Mouse (Mus musculus): Measurements from ENCODE around the gene Akt2.
"Not testable (repeated sequence)": the region's sequence is repeated elsewhere in the genome, so short reads cannot be mapped to it uniquely, and the experiment has no call there.

Akt2 gene

DNA sequence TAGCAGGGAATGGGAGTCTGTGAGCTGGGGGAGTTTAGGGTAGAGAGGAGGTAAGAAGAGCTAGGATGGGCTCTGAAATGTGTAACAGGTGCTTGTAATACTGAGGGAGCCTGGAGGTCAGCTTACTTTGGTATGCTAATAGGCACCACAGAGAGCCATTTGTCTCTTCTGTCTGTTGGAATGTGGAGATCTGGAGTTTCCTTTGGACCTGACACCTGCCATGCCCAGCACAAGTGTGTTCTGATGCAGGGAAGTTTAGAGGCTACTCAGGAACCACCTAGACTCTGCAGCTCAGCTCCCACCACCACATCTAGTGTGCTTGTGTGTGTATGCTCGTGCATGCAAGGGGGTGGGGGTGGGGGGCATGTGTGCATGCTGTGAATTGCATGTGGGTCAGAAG lies 30.9 kb downstream of the Akt2 start:
- DNase-seq: no peak

- DNase-seq: no peak
These were observed 33.6 kb downstream of the Akt2 start for GRCm38 (mm10) chr7:27624967-27625366.

DNA sequence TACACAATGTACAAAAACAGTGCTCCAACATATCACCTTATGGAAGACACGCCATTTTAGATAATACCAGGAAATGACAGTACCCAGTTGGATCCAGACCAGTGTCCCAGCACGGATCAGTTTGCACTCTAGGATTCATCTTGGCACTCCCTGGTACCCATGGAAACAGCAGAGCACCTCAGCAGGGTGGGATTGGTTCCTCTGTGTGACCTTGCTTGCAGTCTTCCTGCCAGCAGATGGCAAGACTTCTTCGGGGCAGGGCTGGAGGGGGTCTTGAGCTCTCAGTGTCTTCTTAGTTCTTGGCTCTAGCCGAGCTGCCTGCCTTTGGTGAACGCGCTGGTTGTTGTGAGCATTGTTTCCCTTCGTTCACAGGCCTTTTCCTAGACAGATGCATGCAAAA lies 36.4 kb downstream of the Akt2 start:
- no peak for DNase-seq

GRCm38 (mm10) chr7:27628190-27628589 lies 36.8 kb downstream of the Akt2 start:
- no peak for DNase-seq

DNA sequence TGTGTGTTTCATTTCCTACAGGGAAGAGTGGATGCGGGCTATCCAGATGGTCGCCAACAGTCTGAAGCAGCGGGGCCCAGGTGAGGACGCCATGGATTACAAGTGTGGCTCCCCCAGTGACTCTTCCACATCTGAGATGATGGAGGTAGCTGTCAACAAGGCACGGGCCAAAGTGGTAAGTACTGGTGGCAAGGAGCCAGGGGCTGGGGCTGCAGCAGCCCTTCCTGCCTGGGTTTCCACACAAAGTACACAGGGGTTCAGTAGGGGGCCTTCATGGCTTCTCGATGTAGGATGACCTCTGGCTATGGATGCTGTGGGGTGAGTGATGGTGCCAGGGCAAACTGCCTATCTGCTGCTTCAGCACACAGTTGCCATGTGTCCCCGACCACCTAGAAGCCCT lies 37.5 kb downstream of the Akt2 start:
- not testable (repeated sequence) for DNase-seq

DNA sequence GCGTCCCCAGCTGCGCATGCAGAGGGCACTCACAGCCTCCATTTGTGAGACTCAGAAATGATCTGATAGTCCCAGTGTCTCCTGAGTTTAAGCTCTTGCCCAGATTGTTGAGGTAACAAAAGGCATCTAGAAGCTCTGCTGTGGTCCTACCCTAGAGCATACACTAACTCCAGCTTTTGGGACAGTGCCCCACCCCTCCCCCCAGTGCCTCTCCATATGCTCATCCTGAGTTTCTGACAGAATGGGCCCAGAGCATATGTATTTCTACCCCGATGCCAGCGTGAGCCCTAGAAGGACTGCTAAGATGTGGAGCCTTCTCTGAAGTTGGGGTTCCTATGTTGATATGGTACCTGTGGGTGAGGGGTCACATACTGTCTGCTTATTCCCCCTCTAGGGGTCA lies 40.1 kb downstream of the Akt2 start:
- DNase-seq: no peak

DNA sequence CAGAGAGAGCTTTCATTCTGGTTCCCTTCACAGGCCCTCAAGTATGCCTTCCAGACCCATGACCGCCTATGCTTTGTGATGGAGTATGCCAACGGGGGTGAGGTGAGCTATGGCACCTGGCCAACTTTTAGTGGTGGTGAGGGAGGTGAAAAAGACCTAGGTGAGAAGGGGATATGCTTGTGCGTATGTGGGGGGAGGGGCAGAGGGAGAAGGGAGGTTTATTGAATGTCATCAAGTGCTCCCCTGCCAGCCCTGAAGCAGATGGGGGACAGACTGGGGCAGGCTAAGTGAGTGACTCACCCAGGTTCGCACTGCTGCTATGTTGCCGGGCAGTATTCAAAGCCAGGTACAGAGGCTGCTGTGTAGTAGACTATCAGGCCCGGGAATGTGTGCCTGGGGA lies 41.8 kb downstream of the Akt2 start:
- DNase-seq: no peak

- DNase-seq: no peak
These were observed 43.3 kb downstream of the Akt2 start for GRCm38 (mm10) chr7:27634691-27635090.

DNA sequence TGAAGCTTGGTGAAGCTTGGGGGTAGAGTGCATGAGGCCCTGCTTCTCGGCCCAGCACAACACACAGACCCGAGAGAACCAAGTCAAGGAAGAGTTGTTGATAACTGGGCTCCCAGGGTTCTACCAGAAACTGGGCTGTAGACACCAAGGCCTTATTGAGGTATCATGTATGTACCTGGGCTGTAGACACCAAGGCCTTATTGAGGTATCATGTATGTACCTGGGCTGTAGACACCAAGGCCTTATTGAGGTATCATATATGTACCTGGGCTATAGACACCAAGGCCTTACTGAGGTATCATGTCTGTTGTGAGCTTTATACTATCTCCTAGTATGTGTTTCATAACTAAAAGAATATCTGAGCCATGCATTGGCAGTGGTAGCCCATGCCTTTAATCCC lies 43.7 kb downstream of the Akt2 start:
- not testable (repeated sequence) for DNase-seq

DNA sequence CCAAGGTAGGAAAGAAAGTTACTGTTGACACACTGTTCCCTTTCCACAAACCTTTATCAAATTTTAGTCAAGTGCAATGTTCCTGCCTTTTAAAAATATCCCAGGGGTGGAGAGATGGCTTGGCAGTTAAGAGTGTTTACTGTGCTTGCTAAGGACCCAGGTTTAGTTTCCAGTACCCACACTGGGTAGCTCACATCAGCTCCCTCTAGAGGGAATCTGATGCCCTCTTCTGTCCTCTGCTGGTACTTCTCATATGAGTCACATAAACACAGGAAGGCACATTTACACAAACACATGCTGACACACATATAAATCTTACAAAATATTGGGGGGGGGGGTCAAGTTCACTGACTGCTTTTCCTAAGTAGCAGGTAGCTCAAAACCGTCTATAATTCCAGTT lies 53.1 kb downstream of the Akt2 start:
- no peak for DNase-seq

- no peak for DNase-seq
These were observed 55.2 kb downstream of the Akt2 start for GRCm38 (mm10) chr7:27646516-27646915.

GRCm38 (mm10) chr7:27647281-27648002 lies 56.1 kb downstream of the Akt2 start:
- DNase-seq: no peak

- no peak for DNase-seq
These were observed 58.4 kb downstream of the Akt2 start for GRCm38 (mm10) chr7:27649723-27650122.

DNA sequence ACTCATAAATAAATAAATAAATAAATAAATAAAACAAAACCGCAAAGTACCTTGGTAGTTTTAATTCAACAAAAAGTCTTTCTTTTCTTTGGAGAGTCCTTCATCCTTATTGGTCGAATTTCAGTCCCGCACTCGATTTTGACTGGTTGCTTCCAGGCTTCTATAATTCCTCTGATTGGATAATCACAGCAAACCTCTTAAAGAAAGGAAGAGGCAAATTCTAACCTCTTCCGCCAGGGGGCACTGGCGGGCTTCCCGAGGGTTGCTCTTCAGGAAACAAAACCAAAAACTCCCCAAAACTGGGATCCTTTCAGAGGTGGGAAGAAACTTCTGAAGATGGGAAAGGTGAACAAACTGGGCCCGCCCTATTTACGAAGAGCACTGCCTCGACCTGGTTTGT lies 59.6 kb downstream of the Akt2 start:
- DNase-seq: peak; percentile 91

- peak; percentile 83 for DNase-seq
These were observed 62.5 kb downstream of the Akt2 start, which contains the start of gene Ttc9b for GRCm38 (mm10) chr7:27653681-27654437. TSS of gene Ttc9b (plus strand) at chr7:27653915.

GRCm38 (mm10) chr7:27654607-27655276 lies 63.4 kb downstream of the Akt2 start:
- DNase-seq: peak; percentile 56

- DNase-seq: no peak
These were observed 64.2 kb downstream of the Akt2 start for GRCm38 (mm10) chr7:27655545-27655944.

GRCm38 (mm10) chr7:27656600-27656999 lies 65.2 kb downstream of the Akt2 start:
- DNase-seq: no peak

GRCm38 (mm10) chr7:27657824-27658395 lies 66.6 kb downstream of the Akt2 start:
- no peak for DNase-seq

DNA sequence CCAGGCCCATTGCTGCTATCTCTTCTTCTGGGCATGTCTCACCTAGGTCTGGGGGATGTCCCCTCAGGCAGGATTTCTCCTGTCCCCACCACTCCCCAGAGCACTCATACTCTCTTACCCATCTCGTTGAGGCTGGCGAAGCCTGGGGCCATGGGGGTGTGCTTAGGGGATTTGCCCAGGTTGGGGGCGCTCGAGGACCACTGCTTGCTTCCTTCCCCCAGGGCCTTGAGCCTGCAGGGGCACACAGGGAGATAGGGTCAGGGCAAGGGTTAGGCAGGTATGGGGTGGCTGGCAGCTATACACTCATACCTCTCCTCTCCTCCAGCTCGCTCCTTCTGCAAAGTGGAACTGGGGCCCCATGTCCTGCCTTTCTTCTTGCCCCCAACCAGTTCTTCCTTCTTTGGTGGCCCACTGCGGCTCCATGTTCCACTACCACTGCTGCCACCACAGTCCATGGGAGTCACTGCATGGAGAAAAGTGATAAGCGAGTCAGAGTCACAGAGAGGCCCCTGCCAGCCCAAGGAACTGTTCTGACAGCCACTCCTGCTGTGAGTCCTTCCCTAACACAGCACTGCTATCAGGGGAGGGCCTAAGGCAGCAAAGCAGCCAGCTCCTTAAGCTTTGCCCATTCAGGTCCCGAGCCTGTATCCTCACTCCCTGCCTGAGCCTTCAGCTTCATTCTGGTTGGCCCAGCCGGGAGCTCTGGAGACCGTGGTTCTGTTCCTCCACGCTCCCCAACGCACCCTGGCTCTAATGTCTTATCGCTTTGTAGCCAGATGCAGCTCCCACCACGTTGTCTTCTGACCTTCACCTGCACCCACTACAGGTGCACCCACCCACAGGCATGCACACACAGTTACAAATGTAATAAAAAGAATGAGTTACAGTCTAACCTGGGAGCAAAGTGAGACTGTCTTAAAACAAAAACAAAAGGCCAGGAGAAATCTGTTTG lies 67.6 kb downstream of the Akt2 start:
- no peak for DNase-seq

- DNase-seq: no peak
These were observed 70.7 kb downstream of the Akt2 start for GRCm38 (mm10) chr7:27662038-27662437.

GRCm38 (mm10) chr7:27673064-27673574 lies 81.8 kb downstream of the Akt2 start:
- DNase-seq: no peak

Data from retina, postnatal 1 day (tissue).